Mouse (Mus musculus): Measurements from ENCODE around the gene Reep6. TPM values are rescaled to one million over a fixed set of nuclear protein-coding genes. Genes with fewer than 3 reads are reported as not detected.
A peak's percentile ranks its signal among the peaks of the same experiment; 100 is the strongest.

The Reep6 gene
- polyA plus RNA-seq, 1 experiment from 2014 or later = 4.3 TPM

GRCm38 (mm10) chr10:80384115-80384639, 54.4 kb downstream of the Reep6 start:
- H3K9ac ChIP-seq (replicated peaks) = peak overlapping the region; percentile 100
- no peaks in the 10 kb centered on the region for H3K27me3 ChIP-seq
- ATAC-seq (ENCODE audit: low FRiP score, low read depth) = no peak
- H3K36me3 ChIP-seq = peaks cover 55% of the 10 kb centered on the region
- H3K4me1 ChIP-seq = peaks cover 51% of the 10 kb centered on the region
- 86% methylated on average over 4 of the region's 4 CpGs for WGBS
- peak overlapping the region; percentile 99 for H3K4me3 ChIP-seq
- 0 out of 2 replicates have a peak overlapping the region, but pooled peaks have one; percentile 98 for H3K27ac ChIP-seq (replicated peaks)
- peak overlapping the region; percentile 91 for H3K4me2 ChIP-seq (replicated peaks)
- no peaks in the 10 kb centered on the region for H3K9me3 ChIP-seq

- Histone ChIP-seq H3K27ac (replicated peaks) (peak overlapping the region; percentile 98), H3K4me2 (replicated peaks) (peak overlapping the region; percentile 91), H3K4me1 (peaks cover 51% of the 10 kb centered on the region), H3K27me3 (no peaks in the 10 kb centered on the region), H3K36me3 (peaks cover 52% of the 10 kb centered on the region), H3K9me3 (no peaks in the 10 kb centered on the region), H3K4me3 (peak overlapping the region; percentile 99), H3K9ac (replicated peaks) (peak overlapping the region; percentile 100)
- ATAC-seq (ENCODE audit: low FRiP score, low read depth) = no peak
- WGBS = 73% methylated on average over 7 of the region's 7 CpGs
These were observed 55.0 kb downstream of the Reep6 start for GRCm38 (mm10) chr10:80384709-80385108.

- Histone ChIP-seq H3K9me3 (no peaks in the 10 kb centered on the region), H3K4me2 (replicated peaks) (peak overlapping the region; percentile 91), H3K4me3 (peak overlapping the region; percentile 99), H3K36me3 (peaks cover 52% of the 10 kb centered on the region), H3K4me1 (peaks cover 51% of the 10 kb centered on the region), H3K9ac (replicated peaks) (peak overlapping the region; percentile 100), H3K27me3 (no peaks in the 10 kb centered on the region), H3K27ac (replicated peaks) (peak overlapping the region; percentile 98)
- peak; percentile 24 for ATAC-seq (ENCODE audit: low FRiP score, low read depth)
- 11% methylated on average over 7 of the region's 7 CpGs for WGBS
These were observed 55.6 kb downstream of the Reep6 start for GRCm38 (mm10) chr10:80385310-80385709.

Small RNA genes within 50 kb of the gene (microRNA-seq; reads per million reads assigned to microRNA genes)
- gene Gm22721 = not detected

Other genes with a start within 250 kb of the Reep6 start
- 14.7 and 15.7 TPM in 2 replicates for gene Sbno2, start 224.4 kb upstream of the Reep6 start, polyA plus RNA-seq (2016; fragmentation: Nextera tagmentation; extraction: Ambion mirVana)
- 16.7 and 20.3 TPM in 2 replicates for gene Stk11, start 214.2 kb upstream of the Reep6 start, polyA plus RNA-seq (2016; fragmentation: Nextera tagmentation; extraction: Ambion mirVana)
- gene Atp5d, start 191.3 kb upstream of the Reep6 start, polyA plus RNA-seq (2016; fragmentation: Nextera tagmentation; extraction: Ambion mirVana) = 379 and 384 TPM in 2 replicates
- 19.3 and 20.0 TPM in 2 replicates for gene Cbarp, start 189.1 kb upstream of the Reep6 start, polyA plus RNA-seq (2016; fragmentation: Nextera tagmentation; extraction: Ambion mirVana)
- 41.7 and 46.4 TPM in 2 replicates for gene Midn, start 181.7 kb upstream of the Reep6 start, polyA plus RNA-seq (2016; fragmentation: Nextera tagmentation; extraction: Ambion mirVana)
- 227 and 233 TPM in 2 replicates for gene Cirbp, start 164.0 kb upstream of the Reep6 start, polyA plus RNA-seq (2016; fragmentation: Nextera tagmentation; extraction: Ambion mirVana)
- gene 1600002K03Rik, start 157.0 kb upstream of the Reep6 start, polyA plus RNA-seq (2016; fragmentation: Nextera tagmentation; extraction: Ambion mirVana) = 12.9 and 13.6 TPM in 2 replicates
- gene Efna2, start 150.5 kb upstream of the Reep6 start, polyA plus RNA-seq (2016; fragmentation: Nextera tagmentation; extraction: Ambion mirVana) = 114 and 127 TPM in 2 replicates
- 151 and 195 TPM in 2 replicates for gene Mum1, start 103.5 kb upstream of the Reep6 start, polyA plus RNA-seq (2016; fragmentation: Nextera tagmentation; extraction: Ambion mirVana)
- gene Ndufs7, start 80.8 kb upstream of the Reep6 start, polyA plus RNA-seq (2016; fragmentation: Nextera tagmentation; extraction: Ambion mirVana) = 205 and 213 TPM in 2 replicates
- 28.1 and 29.5 TPM in 2 replicates for gene Gamt, start 68.9 kb upstream of the Reep6 start, polyA plus RNA-seq (2016; fragmentation: Nextera tagmentation; extraction: Ambion mirVana)
- 61.2 and 71.3 TPM in 2 replicates for gene Dazap1, start 68.5 kb upstream of the Reep6 start, polyA plus RNA-seq (2016; fragmentation: Nextera tagmentation; extraction: Ambion mirVana)
- gene Rps15, start 37.5 kb upstream of the Reep6 start, polyA plus RNA-seq (2016; fragmentation: Nextera tagmentation; extraction: Ambion mirVana) = 671 and 694 TPM in 2 replicates
- 181 and 193 TPM in 2 replicates for gene Apc2, start 34.0 kb upstream of the Reep6 start, polyA plus RNA-seq (2016; fragmentation: Nextera tagmentation; extraction: Ambion mirVana)
- 36.2 and 44.5 TPM in 2 replicates for gene 2310011J03Rik, start 9.4 kb upstream of the Reep6 start, polyA plus RNA-seq (2016; fragmentation: Nextera tagmentation; extraction: Ambion mirVana)
- gene Pcsk4, start 455 bp upstream of the Reep6 start, polyA plus RNA-seq (2016; fragmentation: Nextera tagmentation; extraction: Ambion mirVana) = 2.4 and 3.7 TPM in 2 replicates
- gene Adamtsl5, start 18.5 kb downstream of the Reep6 start, polyA plus RNA-seq (2016; fragmentation: Nextera tagmentation; extraction: Ambion mirVana) = 0.38 and 0.79 TPM in 2 replicates
- gene Plk5, start 26.5 kb downstream of the Reep6 start, polyA plus RNA-seq (2016; fragmentation: Nextera tagmentation; extraction: Ambion mirVana) = 0.31 and 0.52 TPM in 2 replicates
- 18.4 and 19.7 TPM in 2 replicates for gene Mex3d, start 57.7 kb downstream of the Reep6 start, polyA plus RNA-seq (2016; fragmentation: Nextera tagmentation; extraction: Ambion mirVana)
- 288 and 314 TPM in 2 replicates for gene Mbd3, start 69.6 kb downstream of the Reep6 start, polyA plus RNA-seq (2016; fragmentation: Nextera tagmentation; extraction: Ambion mirVana)
- gene Uqcr11, start 76.9 kb downstream of the Reep6 start, polyA plus RNA-seq (2016; fragmentation: Nextera tagmentation; extraction: Ambion mirVana) = 398 and 414 TPM in 2 replicates
- gene Tcf3, start 103.7 kb downstream of the Reep6 start, polyA plus RNA-seq (2016; fragmentation: Nextera tagmentation; extraction: Ambion mirVana) = 185 and 191 TPM in 2 replicates
- 2.8 and 3.2 TPM in 2 replicates for gene Onecut3, start 164.9 kb downstream of the Reep6 start, polyA plus RNA-seq (2016; fragmentation: Nextera tagmentation; extraction: Ambion mirVana)
- gene Atp8b3, start 209.2 kb downstream of the Reep6 start, polyA plus RNA-seq (2016; fragmentation: Nextera tagmentation; extraction: Ambion mirVana) = 0.78 and 0.97 TPM in 2 replicates
- 36.5 and 37.3 TPM in 2 replicates for gene Rexo1, start 231.6 kb downstream of the Reep6 start, polyA plus RNA-seq (2016; fragmentation: Nextera tagmentation; extraction: Ambion mirVana)
- gene Klf16, start 247.4 kb downstream of the Reep6 start, polyA plus RNA-seq (2016; fragmentation: Nextera tagmentation; extraction: Ambion mirVana) = 6.1 and 6.2 TPM in 2 replicates

Measured in midbrain, embryonic 12.5 days (tissue).